Mouse (Mus musculus) natural killer cell, adult 2 months (primary cell): ENCODE results near the gene Uvrag.

ENCODE experiments used
- DNase-seq, 2 experiments: peaks; one replicate each; pipeline ENCODE4 v3.0.0; 2022; ENCODE audit warnings: low spot score in 2 of 2

The Uvrag gene

DNA sequence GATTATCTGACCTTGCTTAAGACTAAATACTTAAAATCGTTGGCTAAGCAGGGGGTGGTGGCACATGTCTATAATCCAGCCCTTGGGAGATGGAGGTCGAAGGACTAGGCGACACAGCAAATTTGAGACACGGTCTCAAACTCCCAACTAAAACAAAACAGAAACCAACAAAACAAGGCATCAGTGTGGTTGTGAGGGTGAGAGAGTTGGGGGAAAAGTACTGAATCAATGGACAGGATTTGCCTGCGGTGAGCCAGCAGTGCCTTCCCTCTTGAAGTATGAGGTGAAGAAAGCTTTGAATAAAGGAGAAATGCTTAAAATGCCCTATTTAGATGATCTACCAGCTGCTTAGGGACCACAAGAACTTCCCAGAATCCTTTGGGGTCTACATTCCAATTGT lies 247.8 kb downstream of the Uvrag start:
- no peak for DNase-seq

GRCm38 (mm10) chr7:98889211-98889610 lies 251.7 kb downstream of the Uvrag start:
- DNase-seq = no peak

GRCm38 (mm10) chr7:98888810-98889209 lies 252.1 kb downstream of the Uvrag start:
- DNase-seq = no peak

GRCm38 (mm10) chr7:98887811-98888261 lies 253.1 kb downstream of the Uvrag start:
- DNase-seq = no peak

DNA sequence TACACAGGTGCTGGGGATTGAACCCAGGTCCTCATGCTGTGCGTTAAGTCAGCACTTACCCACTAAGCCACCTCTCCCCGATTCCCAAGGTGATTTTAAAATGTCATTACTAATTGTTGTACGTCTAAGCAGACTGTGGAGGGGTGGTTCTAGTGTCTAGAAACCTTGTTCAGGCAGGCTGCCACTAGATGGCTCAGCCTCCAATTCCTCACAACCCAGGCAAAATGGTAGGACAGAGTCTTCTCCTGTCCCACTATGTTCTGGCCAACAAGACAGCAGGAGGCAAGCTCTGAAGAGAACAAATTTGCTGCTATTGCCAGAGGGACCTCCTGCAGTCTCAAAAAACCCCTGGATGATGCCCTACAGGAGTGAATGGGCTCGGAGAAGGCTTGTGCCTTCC lies 259.1 kb downstream of the Uvrag start:
- DNase-seq = no peak

DNA sequence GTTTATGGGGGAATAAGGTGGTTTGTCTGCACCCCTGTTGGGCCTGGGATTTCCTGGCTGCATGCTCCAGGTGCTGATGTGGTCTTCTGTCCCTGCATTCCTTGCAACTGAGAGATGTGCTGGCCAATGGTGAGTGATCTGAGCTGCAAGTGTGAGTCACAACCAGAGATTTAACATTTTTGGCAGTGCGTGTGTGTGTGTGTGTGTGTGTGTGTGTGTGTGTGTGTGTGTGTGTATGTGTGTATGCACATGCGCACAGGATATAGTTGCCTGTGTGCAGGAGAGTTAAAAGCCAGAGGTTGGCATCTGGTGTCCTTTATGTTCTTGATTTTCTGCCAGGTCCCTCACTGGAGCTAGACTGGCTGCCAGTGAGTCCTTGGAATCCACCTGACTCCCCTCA lies 261.8 kb downstream of the Uvrag start:
- no peak for DNase-seq

DNA sequence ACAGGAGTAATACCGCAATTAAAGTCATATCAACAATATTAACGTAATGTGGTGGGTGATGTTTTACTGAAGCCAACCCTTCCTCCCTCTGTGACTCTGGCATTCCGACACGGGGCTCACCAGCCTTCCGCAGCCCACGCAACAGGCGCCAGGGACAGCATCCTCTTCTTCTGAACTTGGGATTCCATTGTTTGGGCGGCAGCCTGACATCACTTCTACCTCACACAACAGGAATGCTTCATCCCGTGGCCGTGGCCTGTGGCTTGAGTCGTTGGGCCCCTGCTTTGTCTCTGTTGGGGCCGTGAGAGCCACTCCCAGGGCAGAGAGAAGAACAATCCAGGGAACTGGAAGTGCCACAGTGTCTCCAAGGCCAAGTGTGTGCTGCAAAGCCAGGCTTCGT lies 264.8 kb downstream of the Uvrag start:
- no peak for DNase-seq

DNA sequence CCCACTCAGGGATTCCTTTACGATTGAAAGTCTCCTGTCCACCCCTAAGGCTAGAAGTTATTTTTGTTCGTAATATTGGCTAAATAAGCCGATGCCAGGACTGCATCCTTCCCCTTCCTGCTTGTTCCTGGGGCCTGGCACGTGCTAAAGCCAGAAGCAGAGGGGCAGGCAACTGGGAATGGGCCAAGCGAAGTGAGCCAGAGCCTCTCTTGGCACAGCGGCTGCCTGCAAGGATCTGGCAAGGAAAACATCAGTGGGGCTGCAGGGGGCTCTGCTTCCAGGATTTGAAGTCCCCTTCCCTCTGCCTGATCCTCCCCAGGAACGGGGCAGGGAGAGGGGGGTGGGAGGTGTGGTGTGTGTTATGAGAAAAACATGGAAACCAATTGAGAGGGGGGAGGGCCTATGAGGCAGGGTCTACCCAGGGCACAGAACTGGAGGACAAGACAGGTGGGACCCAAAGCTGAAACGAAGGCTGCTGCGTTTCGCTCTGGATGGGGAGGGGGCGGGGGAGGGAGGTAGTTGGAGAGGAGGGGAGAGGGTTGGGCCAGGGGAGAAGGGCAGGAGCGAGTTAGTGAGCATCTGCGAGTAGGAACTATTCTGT lies 265.5 kb downstream of the Uvrag start:
- DNase-seq = no peak

DNA sequence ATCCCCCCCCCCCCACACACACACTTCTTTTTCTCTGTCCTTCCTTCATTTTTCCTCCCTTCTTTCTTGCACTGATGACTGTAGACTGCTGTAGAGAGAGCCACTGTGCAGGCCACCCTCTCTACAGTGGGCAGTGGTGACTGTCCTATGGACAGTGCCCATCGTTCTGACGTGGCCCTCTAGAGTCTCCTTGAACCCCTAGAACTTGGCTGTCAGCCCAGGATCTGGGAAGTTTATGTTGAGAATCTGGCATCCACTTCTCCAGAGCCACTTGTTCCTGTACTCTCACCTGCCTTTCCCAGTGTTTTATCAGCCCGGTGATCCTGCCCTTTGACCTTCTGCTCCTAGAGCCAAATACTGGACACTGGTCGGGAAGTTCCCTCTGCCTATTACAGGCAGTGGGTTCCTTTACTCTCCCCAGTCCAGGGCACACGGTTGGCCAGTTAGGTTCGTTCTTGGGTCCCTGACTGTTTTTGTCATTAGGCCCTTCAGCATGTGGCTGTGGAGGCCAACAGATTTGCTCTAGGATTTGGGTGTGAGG lies 266.5 kb downstream of the Uvrag start:
- no peak for DNase-seq

GRCm38 (mm10) chr7:98873316-98873715 lies 267.6 kb downstream of the Uvrag start:
- no peak for DNase-seq

DNA sequence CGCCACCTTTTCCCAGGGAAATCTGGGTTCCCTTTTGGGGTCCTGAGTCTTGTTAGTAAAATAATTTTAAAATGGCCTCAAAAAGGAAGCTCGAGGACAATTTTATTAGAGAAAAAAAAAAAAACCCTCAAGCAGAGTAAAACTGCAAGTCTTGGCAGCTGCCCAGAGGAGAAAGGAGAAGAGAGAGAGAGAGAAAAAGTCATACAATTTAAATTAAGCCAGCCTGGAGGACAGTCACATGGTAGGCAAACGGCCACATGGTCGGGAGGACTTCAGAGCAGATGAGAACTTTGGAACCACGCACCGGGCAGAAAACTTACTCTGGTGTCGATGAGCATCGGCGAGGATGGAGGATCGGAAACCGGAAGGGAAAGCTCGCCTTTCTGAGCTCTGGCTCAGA lies 269.1 kb downstream of the Uvrag start:
- no peak for DNase-seq

DNA sequence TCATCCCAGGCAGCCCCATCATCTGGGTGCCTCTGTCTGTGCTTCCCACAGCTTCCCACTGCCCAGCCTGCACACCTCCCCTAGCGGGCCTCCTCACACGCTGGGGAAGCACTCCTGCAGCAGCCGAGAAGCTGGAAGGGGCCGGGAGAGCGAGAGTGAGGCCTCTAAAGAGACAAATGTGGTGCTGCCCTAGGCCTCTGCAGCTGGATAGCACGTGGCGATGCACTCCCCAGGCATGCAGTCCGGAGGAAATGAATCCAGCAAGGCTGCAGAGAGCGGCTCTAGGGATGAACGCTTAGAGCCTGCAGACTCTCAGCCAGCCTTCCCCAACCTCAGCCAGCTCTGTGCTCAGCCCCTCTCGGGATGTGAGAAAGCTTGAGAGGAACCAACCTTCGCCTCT lies 270.1 kb downstream of the Uvrag start:
- DNase-seq = no peak

GRCm38 (mm10) chr7:98869070-98869469 lies 271.9 kb downstream of the Uvrag start:
- no peak for DNase-seq

DNA sequence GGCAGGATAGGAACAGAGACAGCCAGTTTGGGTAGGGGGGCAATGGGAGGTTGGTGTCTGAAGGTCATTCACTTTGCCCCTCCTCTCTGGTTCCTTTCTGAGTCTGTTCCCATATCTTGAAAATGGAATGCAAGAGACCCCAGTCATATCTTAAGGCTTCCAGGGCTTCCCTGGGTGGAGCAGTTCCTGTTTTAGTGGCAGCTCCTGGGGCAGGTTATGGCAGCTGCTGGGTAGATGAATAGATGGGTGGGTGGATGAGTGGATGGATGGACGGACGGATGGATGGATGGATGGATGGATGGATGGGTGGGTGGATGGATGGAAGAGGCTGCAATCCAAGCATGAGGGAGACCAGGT lies 273.2 kb downstream of the Uvrag start:
- DNase-seq = no peak

GRCm38 (mm10) chr7:98867053-98867793 lies 273.7 kb downstream of the Uvrag start:
- DNase-seq = no peak

DNA sequence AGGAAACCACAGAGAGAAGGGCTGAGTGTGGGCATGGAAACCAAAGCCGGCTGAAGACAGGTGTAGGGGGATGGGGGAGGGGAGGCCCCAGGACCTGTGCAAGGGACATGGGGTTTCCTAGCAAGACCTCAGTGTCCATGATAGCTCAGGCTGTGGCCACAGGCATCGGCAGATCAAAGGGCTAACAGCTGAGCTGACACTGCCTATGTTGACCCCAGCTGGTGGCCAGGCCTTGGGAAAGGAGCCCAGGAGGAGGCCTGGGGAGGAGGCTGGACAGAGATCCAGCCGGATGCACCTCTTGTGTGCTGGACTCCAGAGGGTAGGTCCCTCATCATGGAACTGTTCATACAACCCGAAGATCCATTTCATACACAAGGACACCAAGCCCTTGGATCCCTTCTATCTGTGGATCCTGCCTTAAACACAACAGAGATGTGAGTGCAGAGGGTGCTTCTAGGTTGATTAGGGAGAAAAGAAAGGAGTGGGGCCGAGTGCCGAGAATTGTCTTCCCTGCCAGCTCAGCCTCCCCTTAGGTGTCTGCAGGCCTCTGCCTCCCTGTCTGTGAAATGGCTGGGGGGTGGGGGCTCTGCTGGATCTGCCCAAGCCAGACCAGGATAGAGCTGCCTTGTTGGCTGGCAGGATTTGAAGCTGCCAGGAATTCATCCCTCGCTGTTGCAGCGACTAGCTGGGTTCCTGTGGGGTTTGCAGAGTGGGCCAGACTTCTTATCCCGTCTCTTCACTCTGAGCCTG lies 276.8 kb downstream of the Uvrag start:
- no peak for DNase-seq

DNA sequence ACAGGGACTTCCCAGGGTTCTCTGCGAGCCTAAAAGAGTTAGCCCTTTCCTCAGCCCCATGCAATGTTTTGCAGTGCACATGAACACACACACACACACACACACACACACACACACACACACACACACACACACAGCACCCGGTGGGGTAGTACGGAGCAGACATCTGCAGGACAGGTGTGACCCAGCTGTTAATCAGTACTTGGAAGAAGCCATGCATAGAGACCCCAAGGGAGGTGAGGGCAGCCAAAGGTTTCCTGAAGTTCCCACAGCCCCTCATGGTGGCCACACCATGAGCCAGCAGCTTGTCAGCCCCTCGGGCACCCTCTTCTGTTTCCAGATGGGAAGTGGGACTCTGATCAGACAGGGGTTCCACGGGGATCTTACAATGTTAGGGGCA lies 277.9 kb downstream of the Uvrag start:
- no peak for DNase-seq

DNA sequence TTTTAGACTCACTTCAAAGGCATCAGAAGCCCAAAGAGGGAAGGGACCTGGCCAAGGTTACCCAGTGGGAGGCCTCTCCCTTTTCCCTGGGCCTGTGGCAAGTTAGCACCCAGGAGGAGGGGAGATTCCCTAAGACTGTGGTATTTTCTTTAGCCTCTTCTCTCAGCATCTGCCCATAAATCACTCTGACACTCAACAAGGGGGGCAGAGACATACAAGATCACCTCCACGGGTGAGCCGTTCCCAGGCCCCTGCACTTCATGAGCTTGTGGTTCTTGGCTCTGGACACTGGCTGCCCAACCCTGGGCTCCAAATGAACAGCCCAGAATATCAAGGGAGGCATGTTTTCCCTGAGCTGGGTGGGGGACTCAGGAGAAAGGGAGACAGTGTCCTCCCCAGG lies 279.9 kb downstream of the Uvrag start:
- no peak for DNase-seq

- no peak for DNase-seq
Measured at GRCm38 (mm10) chr7:98857094-98857493, 283.8 kb downstream of the Uvrag start.

DNA sequence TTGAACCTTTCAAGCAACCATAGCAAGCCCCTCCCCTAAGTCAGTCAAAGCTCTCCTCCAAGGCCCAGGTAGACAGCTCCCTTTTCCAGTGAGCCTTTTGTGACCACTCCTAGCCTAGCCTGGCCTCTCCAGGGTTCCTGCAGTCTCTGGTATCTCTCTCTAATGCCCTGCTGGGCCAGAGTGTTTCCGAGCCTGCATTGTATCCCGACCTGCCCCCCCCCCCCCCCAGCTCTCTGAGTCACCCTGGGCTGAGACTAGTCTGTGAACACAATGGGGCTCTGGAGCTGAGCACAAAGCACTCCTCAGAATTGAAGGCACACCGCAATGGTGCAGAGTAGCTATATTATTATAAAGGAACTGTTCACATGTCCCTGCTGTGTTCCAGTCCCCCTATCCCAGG lies 284.8 kb downstream of the Uvrag start:
- no peak for DNase-seq

DNA sequence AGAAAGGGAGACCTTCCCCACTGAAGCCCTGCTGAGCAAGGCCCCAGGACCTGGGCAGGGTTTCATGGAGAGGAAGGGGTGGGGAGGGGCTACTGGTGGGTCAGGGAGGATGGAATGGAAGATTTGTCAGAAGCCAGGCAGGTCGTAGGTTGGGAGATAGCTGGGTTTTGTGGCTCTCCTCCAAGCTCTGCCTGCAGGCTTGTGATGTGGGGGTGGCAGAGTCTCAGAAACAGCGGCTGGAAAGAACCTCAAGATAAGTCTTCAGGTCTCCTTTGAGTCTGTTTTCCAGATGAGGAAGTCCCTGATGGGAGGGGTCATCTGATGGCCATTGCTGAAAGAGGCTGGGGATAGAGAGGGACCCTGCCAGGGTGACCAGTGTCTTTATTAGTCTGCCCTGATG lies 285.6 kb downstream of the Uvrag start:
- DNase-seq = no peak

- no peak for DNase-seq
Measured at GRCm38 (mm10) chr7:98853806-98854205, 287.1 kb downstream of the Uvrag start.
